Mouse (Mus musculus): ENCODE measurements around the gene Olfr1086. TPM values are rescaled to one million over a fixed set of nuclear protein-coding genes. Genes with fewer than 3 reads are reported as not detected.
"Not testable (repeated sequence)": the region's sequence is repeated elsewhere in the genome, so short reads cannot be mapped to it uniquely, and the experiment has no call there.

The Olfr1086 gene
- polyA plus RNA-seq (2015; fragmentation: Nextera tagmentation; extraction: Ambion mirVana), result not detected in 2 replicates

- ATAC-seq (replicated peaks), result no peak
- no peaks in the 10 kb centered on the region for H3K4me1 ChIP-seq
- WGBS, result 90% methylated on average over 2 of the region's 2 CpGs
- no peaks in the 10 kb centered on the region for H3K36me3 ChIP-seq (replicated peaks)
- H3K4me3 ChIP-seq, result no peak within 1 kb of the TSS
- H3K27me3 ChIP-seq (replicated peaks), result no peaks in the 10 kb centered on the region
- H3K27ac ChIP-seq, result no peak within 1 kb of the TSS
- H3K9ac ChIP-seq, result no peak within 1 kb of the TSS
- no peaks in the 10 kb centered on the region for H3K9me3 ChIP-seq
- H3K4me2 ChIP-seq, result no peak within 1 kb of the TSS
These were observed at the start of gene Olfr1086 for GRCm38 (mm10) chr2:86679992-86680391. Olfr1086 (minus strand) TSS chr2:86680092.

GRCm38 (mm10) chr2:86698295-86698694 is 18.4 kb upstream of the Olfr1086 start, which contains the start of gene Olfr1087:
Olfr1087 (minus strand) TSS chr2:86698395.
- Histone ChIP-seq H3K4me1 (no peaks in the 10 kb centered on the region), H3K4me3 (no peak within 1 kb of the TSS), H3K9ac (no peak within 1 kb of the TSS), H3K27me3 (replicated peaks) (no peaks in the 10 kb centered on the region), H3K4me2 (no peak within 1 kb of the TSS), H3K36me3 (replicated peaks) (no peaks in the 10 kb centered on the region), H3K27ac (no peak within 1 kb of the TSS), H3K9me3 (no peaks in the 10 kb centered on the region)
- ATAC-seq (replicated peaks), result no peak

GRCm38 (mm10) chr2:86661919-86662318 is 18.0 kb downstream of the Olfr1086 start, which contains the start of gene Olfr1085:
Olfr1085 (minus strand) TSS chr2:86662019.
- Histone ChIP-seq H3K36me3 (replicated peaks) (no peaks in the 10 kb centered on the region), H3K4me2 (no peak within 1 kb of the TSS), H3K9me3 (no peaks in the 10 kb centered on the region), H3K27ac (no peak within 1 kb of the TSS), H3K4me3 (no peak within 1 kb of the TSS), H3K9ac (no peak within 1 kb of the TSS), H3K27me3 (replicated peaks) (no peaks in the 10 kb centered on the region), H3K4me1 (no peaks in the 10 kb centered on the region)
- ATAC-seq (replicated peaks), result no peak
- WGBS, result 33% methylated on average over 1 of the region's 1 CpGs

GRCm38 (mm10) chr2:86639625-86640024 is 40.3 kb downstream of the Olfr1086 start, which contains the start of gene Olfr1084:
Olfr1084 (minus strand) TSS chr2:86639725.
- not testable (repeated sequence) for H3K27ac ChIP-seq; H3K4me3 ChIP-seq; H3K36me3 ChIP-seq (replicated peaks); H3K9me3 ChIP-seq; H3K9ac ChIP-seq; ATAC-seq (replicated peaks); H3K4me2 ChIP-seq; H3K4me1 ChIP-seq; H3K27me3 ChIP-seq (replicated peaks)
- WGBS, result 91% methylated on average over 1 of the region's 1 CpGs

Other genes with a start within 250 kb of the Olfr1086 start
- not detected in 2 replicates for gene Olfr1065, start 229.5 kb downstream of the Olfr1086 start, polyA plus RNA-seq (2015; fragmentation: Nextera tagmentation; extraction: Ambion mirVana)
- gene Olfr1066, start 223.8 kb downstream of the Olfr1086 start, polyA plus RNA-seq (2015; fragmentation: Nextera tagmentation; extraction: Ambion mirVana), result not detected in 2 replicates
- not detected in 2 replicates for gene Olfr228, start 192.7 kb downstream of the Olfr1086 start, polyA plus RNA-seq (2015; fragmentation: Nextera tagmentation; extraction: Ambion mirVana)
- gene Olfr1076, start 171.6 kb downstream of the Olfr1086 start, polyA plus RNA-seq (2015; fragmentation: Nextera tagmentation; extraction: Ambion mirVana), result not detected in 2 replicates
- not detected in 2 replicates for gene Olfr1079, start 137.6 kb downstream of the Olfr1086 start, polyA plus RNA-seq (2015; fragmentation: Nextera tagmentation; extraction: Ambion mirVana)
- not detected in 2 replicates for gene Olfr1080, start 121.9 kb downstream of the Olfr1086 start, polyA plus RNA-seq (2015; fragmentation: Nextera tagmentation; extraction: Ambion mirVana)
- not detected in 2 replicates for gene Olfr1082, start 81.1 kb downstream of the Olfr1086 start, polyA plus RNA-seq (2015; fragmentation: Nextera tagmentation; extraction: Ambion mirVana)
- gene Olfr1084, start 40.4 kb downstream of the Olfr1086 start, polyA plus RNA-seq (2015; fragmentation: Nextera tagmentation; extraction: Ambion mirVana), result not detected in 2 replicates
- gene Olfr1085, start 18.1 kb downstream of the Olfr1086 start, polyA plus RNA-seq (2015; fragmentation: Nextera tagmentation; extraction: Ambion mirVana), result not detected in 2 replicates
- gene Olfr1087, start 18.3 kb upstream of the Olfr1086 start, polyA plus RNA-seq (2015; fragmentation: Nextera tagmentation; extraction: Ambion mirVana), result not detected in 2 replicates
- not detected in 2 replicates for gene Olfr1089, start 53.6 kb upstream of the Olfr1086 start, polyA plus RNA-seq (2015; fragmentation: Nextera tagmentation; extraction: Ambion mirVana)
- gene Olfr1090, start 78.9 kb upstream of the Olfr1086 start, polyA plus RNA-seq (2015; fragmentation: Nextera tagmentation; extraction: Ambion mirVana), result not detected in 2 replicates
- not detected in 2 replicates for gene Olfr1093, start 102.4 kb upstream of the Olfr1086 start, polyA plus RNA-seq (2015; fragmentation: Nextera tagmentation; extraction: Ambion mirVana)
- gene Olfr141, start 129.9 kb upstream of the Olfr1086 start, polyA plus RNA-seq (2015; fragmentation: Nextera tagmentation; extraction: Ambion mirVana), result not detected in 2 replicates
- not detected in 2 replicates for gene Olfr1094, start 144.6 kb upstream of the Olfr1086 start, polyA plus RNA-seq (2015; fragmentation: Nextera tagmentation; extraction: Ambion mirVana)
- not detected in 2 replicates for gene Olfr1095, start 171.6 kb upstream of the Olfr1086 start, polyA plus RNA-seq (2015; fragmentation: Nextera tagmentation; extraction: Ambion mirVana)
- gene Gm13723, start 194.7 kb upstream of the Olfr1086 start, polyA plus RNA-seq (2015; fragmentation: Nextera tagmentation; extraction: Ambion mirVana), result not detected in 2 replicates
- not detected in 2 replicates for gene Olfr1097, start 212.1 kb upstream of the Olfr1086 start, polyA plus RNA-seq (2015; fragmentation: Nextera tagmentation; extraction: Ambion mirVana)
- not detected in 2 replicates for gene Olfr1098, start 244.5 kb upstream of the Olfr1086 start, polyA plus RNA-seq (2015; fragmentation: Nextera tagmentation; extraction: Ambion mirVana)

Data from midbrain, embryonic 15.5 days (tissue).